Mouse (Mus musculus) spleen, adult 12 weeks (tissue): ENCODE data around the gene Olfr297.

Experiments used
- DNase-seq: peaks from one replicate; pipeline ENCODE4 v3.0.0; 2022; ENCODE audit warnings: low spot score

The Olfr297 gene

GRCm38 (mm10) chr7:86519668-86520067 lies at the start of gene Olfr297:
TSS of gene Olfr297 (plus strand) at chr7:86519968.
- no peak for DNase-seq

GRCm38 (mm10) chr7:86492384-86492783 lies 27.4 kb upstream of the Olfr297 start, which contains the start of gene Olfr298:
TSS of gene Olfr298 (minus strand) at chr7:86492484.
- DNase-seq: no peak
